Comparison of ENCODE assay signal across 23 mouse cellular contexts in genomic region chr1:59894025-59894424, GRCm38 (mm10). TPM values are rescaled to one million over a fixed set of nuclear protein-coding genes. Genes with fewer than 3 reads are reported as not detected.
DNase-seq lines count a peak whose midpoint lies in the region; ATAC-seq and TF ChIP-seq lines count a peak whose summit lies in the region.
"Had no signal": no experiment of that assay in that cellular context is flagged by ENCODE, and none has a peak within 500 bp of the region (broad histone marks: within the 10 kb centered on the region; RNA-seq: fewer than 3 reads in every experiment).

No protein-coding gene starts in this region.

- no peak overlapping the region for H3K9ac ChIP-seq in stomach, embryonic 15.5 days
- H3K9ac ChIP-seq in stomach, postnatal 0 days (ENCODE audit: low read length): no peak overlapping the region
- no peak overlapping the region for H3K9ac ChIP-seq in liver, embryonic 16.5 days (ENCODE audit: low read depth, low read length)
- H3K9ac ChIP-seq in hindbrain, embryonic 11.5 days (ENCODE audit: low read depth, low read length): no peak overlapping the region
- H3K9ac ChIP-seq: embryonic facial prominence, embryonic 13.5 days; forebrain, postnatal 0 days had no signal

- no peak overlapping the region for H3K27ac ChIP-seq in stomach, embryonic 15.5 days
- no peak overlapping the region for H3K27ac ChIP-seq in stomach, postnatal 0 days (replicated peaks)
- peak overlapping the region; percentile 18; the same call in 1 of the 2 replicates for H3K27ac ChIP-seq in liver, embryonic 16.5 days (ENCODE audit: low read length)
- no peak overlapping the region for H3K27ac ChIP-seq in hindbrain, embryonic 11.5 days (ENCODE audit: low read depth, low read length)
- H3K27ac ChIP-seq: embryonic facial prominence, embryonic 13.5 days; hindbrain, postnatal 0 days; macrophage had no signal

- no peaks in the 10 kb centered on the region for H3K4me1 ChIP-seq in stomach, embryonic 15.5 days
- no peaks in the 10 kb centered on the region for H3K4me1 ChIP-seq in stomach, postnatal 0 days (replicated peaks; ENCODE audit: control insufficient read depth, insufficient read depth)
- peaks cover 16% of the 10 kb centered on the region for H3K4me1 ChIP-seq in liver, embryonic 16.5 days (ENCODE audit: control insufficient read depth, low read depth, low read length)
- H3K4me1 ChIP-seq in hindbrain, embryonic 11.5 days (replicated peaks; ENCODE audit: control insufficient read depth, insufficient read depth, low read length): no peaks in the 10 kb centered on the region

- TF ChIP-seq EP300 in stomach, postnatal 0 days (optimal IDR thresholded peaks at IDR 0.05): no peak

- no peak for TF ChIP-seq CTCF in stomach, postnatal 0 days (IDR thresholded peaks at IDR 0.05; ENCODE audit: low read depth)

- ATAC-seq in stomach, embryonic 15.5 days (ENCODE audit: insufficient read depth, low FRiP score, low read depth): peak; percentile 71; the same call in 1 of the 2 replicates
- ATAC-seq in stomach, postnatal 0 days (ENCODE audit: low FRiP score, low TSS enrichment): no peak
- ATAC-seq in liver, embryonic 16.5 days (ENCODE audit: low read depth): peak; percentile 74
- no peak for ATAC-seq in hindbrain, embryonic 11.5 days (ENCODE audit: low FRiP score)
- ATAC-seq: forebrain, postnatal 0 days; hindbrain, postnatal 0 days; lung, postnatal 0 days had no signal

- H3K4me3 ChIP-seq in stomach, embryonic 15.5 days (replicated peaks): no peak overlapping the region
- H3K4me3 ChIP-seq in stomach, postnatal 0 days (ENCODE audit: low read depth, low read length): no peak overlapping the region
- no peak overlapping the region for H3K4me3 ChIP-seq in liver, embryonic 16.5 days (ENCODE audit: low read depth, low read length)
- no peak overlapping the region for H3K4me3 ChIP-seq in hindbrain, embryonic 11.5 days (ENCODE audit: low read depth, low read length)
- H3K4me3 ChIP-seq: embryonic facial prominence, embryonic 13.5 days had no signal

- no peaks in the 10 kb centered on the region for H3K27me3 ChIP-seq in stomach, embryonic 15.5 days (replicated peaks)
- H3K27me3 ChIP-seq in stomach, postnatal 0 days (ENCODE audit: control insufficient read depth, insufficient read depth, low read length): no peaks in the 10 kb centered on the region
- H3K27me3 ChIP-seq in liver, embryonic 16.5 days (ENCODE audit: control insufficient read depth, insufficient read depth, low read depth, low read length): no peaks in the 10 kb centered on the region
- no peaks in the 10 kb centered on the region for H3K27me3 ChIP-seq in hindbrain, embryonic 11.5 days (ENCODE audit: control insufficient read depth, insufficient read depth, low read length)
- H3K27me3 ChIP-seq: embryonic facial prominence, embryonic 13.5 days had no signal

- DNase-seq in stomach, postnatal 0 days (ENCODE audit: low spot score): no peak
- DNase-seq in liver: peak; percentile 44
- no peak for DNase-seq in retina, postnatal 1 day
- DNase-seq in hindbrain, embryonic 11.5 days (ENCODE audit: low spot score): no peak
- no peak for DNase-seq in kidney, adult 9 months
- DNase-seq: adrenal gland, adult 2 months; cerebellum, adult 18-20 months; cerebellum, postnatal 25 days; embryo, embryonic 11 days; forebrain, postnatal 0 days; gastrocnemius, postnatal 25 days; kidney, adult 2 months; kidney, postnatal 10 days; left cerebral cortex, postnatal 4 days; right cerebral cortex, adult 18-20 months; right cerebral cortex, postnatal 4 days had no signal

- no peaks in the 10 kb centered on the region for H3K9me3 ChIP-seq in stomach, embryonic 15.5 days
- no peaks in the 10 kb centered on the region for H3K9me3 ChIP-seq in stomach, postnatal 0 days (ENCODE audit: control insufficient read depth, low read length)
- H3K9me3 ChIP-seq in liver, embryonic 16.5 days (replicated peaks; ENCODE audit: control insufficient read depth, low read length): no peaks in the 10 kb centered on the region
- H3K9me3 ChIP-seq in hindbrain, embryonic 11.5 days (ENCODE audit: control insufficient read depth, low read length): no peaks in the 10 kb centered on the region
- H3K9me3 ChIP-seq: embryonic facial prominence, embryonic 13.5 days had no signal

- H3K4me2 ChIP-seq in stomach, embryonic 15.5 days: no peak overlapping the region
- H3K4me2 ChIP-seq in stomach, postnatal 0 days (replicated peaks; ENCODE audit: low read depth): no peak overlapping the region
- H3K4me2 ChIP-seq in liver, embryonic 16.5 days (ENCODE audit: low read depth, low read length): peak overlapping the region; percentile 31
- no peak overlapping the region for H3K4me2 ChIP-seq in hindbrain, embryonic 11.5 days (replicated peaks; ENCODE audit: low read depth, low read length)
- H3K4me2 ChIP-seq: embryonic facial prominence, embryonic 13.5 days; midbrain, embryonic 11.5 days had no signal

- 56% methylated on average over 4 of the region's 4 CpGs for WGBS in stomach, embryonic 15.5 days
- WGBS in stomach, postnatal 0 days: 62% methylated on average over 4 of the region's 4 CpGs
- 22% methylated on average over 4 of the region's 4 CpGs for WGBS in liver, embryonic 16.5 days (ENCODE audit: insufficient replicate concordance)
- WGBS in hindbrain, embryonic 11.5 days: 90% methylated on average over 4 of the region's 4 CpGs

- no peaks in the 10 kb centered on the region for H3K36me3 ChIP-seq in stomach, embryonic 15.5 days
- H3K36me3 ChIP-seq in stomach, postnatal 0 days (ENCODE audit: control insufficient read depth, insufficient read depth, low read length): no peaks in the 10 kb centered on the region
- H3K36me3 ChIP-seq in liver, embryonic 16.5 days (ENCODE audit: control insufficient read depth, insufficient read depth): no peaks in the 10 kb centered on the region
- H3K36me3 ChIP-seq in hindbrain, embryonic 11.5 days (ENCODE audit: control insufficient read depth, insufficient read depth, low read length): no peaks in the 10 kb centered on the region
- H3K36me3 ChIP-seq: embryonic facial prominence, embryonic 13.5 days had no signal

RNA-seq across cellular contexts. Expression of gene Fam117b, which starts 18.8 kb away (rescaled TPM):
- 7.0 and 8.0 TPM in 2 replicates for polyA plus RNA-seq in stomach, embryonic 15.5 days (2015; fragmentation: Nextera tagmentation; extraction: Ambion mirVana)
- 4.1 and 4.3 TPM in 2 replicates for polyA plus RNA-seq in stomach, postnatal 0 days (2015; fragmentation: Nextera tagmentation; extraction: Ambion mirVana)
- 1.0 and 1.1 TPM in 2 replicates for polyA plus RNA-seq in liver, embryonic 16.5 days (2015; fragmentation: Nextera tagmentation; extraction: Ambion mirVana)
- 20.2 and 20.8 TPM in 2 replicates for polyA plus RNA-seq in hindbrain, embryonic 11.5 days (2014; fragmentation: Nextera tagmentation; extraction: Ambion mirVana)

Comparison
In these comparisons a context has a peak if more than half of its experiments do, and no peak if none do; other contexts are left out.
1. ATAC-seq: peak in stomach, embryonic 15.5 days (single experiment) and liver, embryonic 16.5 days (single experiment); none in stomach, postnatal 0 days (single experiment) and hindbrain, embryonic 11.5 days (single experiment).